Mouse (Mus musculus): ENCODE measurements around the gene Gm35549. TPM values are rescaled to one million over a fixed set of nuclear protein-coding genes. Genes with fewer than 3 reads are reported as not detected.
A peak's percentile ranks its signal among the peaks of the same experiment; 100 is the strongest.
"Not testable (repeated sequence)": the region's sequence is repeated elsewhere in the genome, so short reads cannot be mapped to it uniquely, and the experiment has no call there.

Gene Gm35549
- polyA plus RNA-seq, 1 experiment from 2014 or later: 0.62 TPM

- Histone ChIP-seq H3K4me3 (ENCODE audit: low read depth, low read length) (peak overlapping the region; percentile 83), H3K9ac (ENCODE audit: low read depth, low read length) (peak overlapping the region; percentile 32; the same call in 1 of the 2 replicates), H3K4me1 (replicated peaks; ENCODE audit: control insufficient read depth, insufficient read depth, low read length) (no peaks in the 10 kb centered on the region), H3K36me3 (ENCODE audit: control insufficient read depth, insufficient read depth, low read length) (peaks cover 24% of the 10 kb centered on the region), H3K27ac (ENCODE audit: low read depth, low read length) (no peak overlapping the region), H3K27me3 (ENCODE audit: control insufficient read depth, insufficient read depth, low read length) (no peaks in the 10 kb centered on the region), H3K4me2 (replicated peaks; ENCODE audit: low read depth, low read length) (peak overlapping the region; percentile 44), H3K9me3 (ENCODE audit: control insufficient read depth, low read length) (no peaks in the 10 kb centered on the region; the same call in 1 of the 2 replicates)
- DNase-seq (ENCODE audit: low spot score) (no peak), ATAC-seq (ENCODE audit: low FRiP score) (no peak)
- WGBS: 72% methylated on average over 3 of the region's 3 CpGs
Observed at GRCm38 (mm10) chr9:122864848-122865247, 21.0 kb upstream of the Gm35549 start.

- H3K27ac ChIP-seq (ENCODE audit: low read depth, low read length): no peak overlapping the region
- H3K4me2 ChIP-seq (replicated peaks; ENCODE audit: low read depth, low read length): no peak overlapping the region
- no peak for DNase-seq (ENCODE audit: low spot score)
- 90% methylated on average over 2 of the region's 2 CpGs for WGBS
- peaks cover 32% of the 10 kb centered on the region for H3K36me3 ChIP-seq (ENCODE audit: control insufficient read depth, insufficient read depth, low read length)
- no peak overlapping the region for H3K9ac ChIP-seq (ENCODE audit: low read depth, low read length)
- H3K4me3 ChIP-seq (ENCODE audit: low read depth, low read length): no peak overlapping the region
- no peaks in the 10 kb centered on the region for H3K4me1 ChIP-seq (replicated peaks; ENCODE audit: control insufficient read depth, insufficient read depth, low read length)
- H3K27me3 ChIP-seq (ENCODE audit: control insufficient read depth, insufficient read depth, low read length): no peaks in the 10 kb centered on the region
- ATAC-seq (ENCODE audit: low FRiP score): no peak
- H3K9me3 ChIP-seq (ENCODE audit: control insufficient read depth, low read length): no peaks in the 10 kb centered on the region; the same call in 1 of the 2 replicates
Observed at GRCm38 (mm10) chr9:122863731-122864130, 19.9 kb upstream of the Gm35549 start.

GRCm38 (mm10) chr9:122860752-122861151 is 16.9 kb upstream of the Gm35549 start:
- no peak overlapping the region for H3K4me2 ChIP-seq (replicated peaks; ENCODE audit: low read depth, low read length)
- H3K27me3 ChIP-seq (ENCODE audit: control insufficient read depth, insufficient read depth, low read length): no peaks in the 10 kb centered on the region
- no peaks in the 10 kb centered on the region for H3K4me1 ChIP-seq (replicated peaks; ENCODE audit: control insufficient read depth, insufficient read depth, low read length)
- H3K9ac ChIP-seq (ENCODE audit: low read depth, low read length): no peak overlapping the region
- ATAC-seq (ENCODE audit: low FRiP score) (no peak), DNase-seq (ENCODE audit: low spot score) (no peak)
- no peak overlapping the region for H3K4me3 ChIP-seq (ENCODE audit: low read depth, low read length)
- peaks cover 44% of the 10 kb centered on the region for H3K36me3 ChIP-seq (ENCODE audit: control insufficient read depth, insufficient read depth, low read length)
- H3K9me3 ChIP-seq (ENCODE audit: control insufficient read depth, low read length): no peaks in the 10 kb centered on the region; the same call in 1 of the 2 replicates
- H3K27ac ChIP-seq (ENCODE audit: low read depth, low read length): no peak overlapping the region

GRCm38 (mm10) chr9:122856716-122857115 is 12.9 kb upstream of the Gm35549 start:
- 96% methylated on average over 3 of the region's 3 CpGs for WGBS
- peaks cover 63% of the 10 kb centered on the region for H3K36me3 ChIP-seq (ENCODE audit: control insufficient read depth, insufficient read depth, low read length)
- H3K27ac ChIP-seq (ENCODE audit: low read depth, low read length): no peak overlapping the region
- H3K9ac ChIP-seq (ENCODE audit: low read depth, low read length): no peak overlapping the region
- H3K9me3 ChIP-seq (ENCODE audit: control insufficient read depth, low read length): no peaks in the 10 kb centered on the region; the same call in 1 of the 2 replicates
- H3K4me3 ChIP-seq (ENCODE audit: low read depth, low read length): no peak overlapping the region
- DNase-seq (ENCODE audit: low spot score) (no peak), ATAC-seq (ENCODE audit: low FRiP score) (no peak)
- H3K4me2 ChIP-seq (replicated peaks; ENCODE audit: low read depth, low read length): no peak overlapping the region
- no peaks in the 10 kb centered on the region for H3K27me3 ChIP-seq (ENCODE audit: control insufficient read depth, insufficient read depth, low read length)
- no peaks in the 10 kb centered on the region for H3K4me1 ChIP-seq (replicated peaks; ENCODE audit: control insufficient read depth, insufficient read depth, low read length)

GRCm38 (mm10) chr9:122855617-122856016 is 11.8 kb upstream of the Gm35549 start:
- WGBS: 96% methylated on average over 4 of the region's 4 CpGs
- Histone ChIP-seq H3K27me3 (ENCODE audit: control insufficient read depth, insufficient read depth, low read length) (no peaks in the 10 kb centered on the region), H3K27ac (ENCODE audit: low read depth, low read length) (no peak overlapping the region), H3K4me3 (ENCODE audit: low read depth, low read length) (no peak overlapping the region), H3K9ac (ENCODE audit: low read depth, low read length) (no peak overlapping the region), H3K36me3 (ENCODE audit: control insufficient read depth, insufficient read depth, low read length) (peaks cover 55% of the 10 kb centered on the region), H3K9me3 (ENCODE audit: control insufficient read depth, low read length) (no peaks in the 10 kb centered on the region; the same call in 1 of the 2 replicates), H3K4me1 (replicated peaks; ENCODE audit: control insufficient read depth, insufficient read depth, low read length) (no peaks in the 10 kb centered on the region), H3K4me2 (replicated peaks; ENCODE audit: low read depth, low read length) (no peak overlapping the region)
- ATAC-seq (ENCODE audit: low FRiP score) (no peak), DNase-seq (ENCODE audit: low spot score) (no peak)

GRCm38 (mm10) chr9:122855141-122855540 is 11.3 kb upstream of the Gm35549 start:
- WGBS: 100% methylated on average over 2 of the region's 7 CpGs
- H3K4me2 ChIP-seq (replicated peaks; ENCODE audit: low read depth, low read length): not testable (repeated sequence)

GRCm38 (mm10) chr9:122854526-122854925 is 10.7 kb upstream of the Gm35549 start:
- H3K4me1 ChIP-seq (replicated peaks; ENCODE audit: control insufficient read depth, insufficient read depth, low read length): no peaks in the 10 kb centered on the region
- 95% methylated on average over 7 of the region's 7 CpGs for WGBS
- H3K27ac ChIP-seq (ENCODE audit: low read depth, low read length): no peak overlapping the region
- H3K4me3 ChIP-seq (ENCODE audit: low read depth, low read length): no peak overlapping the region
- no peak overlapping the region for H3K4me2 ChIP-seq (replicated peaks; ENCODE audit: low read depth, low read length)
- no peak overlapping the region for H3K9ac ChIP-seq (ENCODE audit: low read depth, low read length)
- no peaks in the 10 kb centered on the region; the same call in 1 of the 2 replicates for H3K9me3 ChIP-seq (ENCODE audit: control insufficient read depth, low read length)
- ATAC-seq (ENCODE audit: low FRiP score) (no peak), DNase-seq (ENCODE audit: low spot score) (no peak)
- H3K27me3 ChIP-seq (ENCODE audit: control insufficient read depth, insufficient read depth, low read length): no peaks in the 10 kb centered on the region
- peaks cover 47% of the 10 kb centered on the region for H3K36me3 ChIP-seq (ENCODE audit: control insufficient read depth, insufficient read depth, low read length)

More at GRCm38 (mm10) chr9:122855141-122855540, 11.3 kb upstream of the Gm35549 start:
- H3K27me3 ChIP-seq (ENCODE audit: control insufficient read depth, insufficient read depth, low read length); DNase-seq (ENCODE audit: low spot score); H3K4me3 ChIP-seq (ENCODE audit: low read depth, low read length); H3K9ac ChIP-seq (ENCODE audit: low read depth, low read length); H3K9me3 ChIP-seq (ENCODE audit: control insufficient read depth, low read length); ATAC-seq (ENCODE audit: low FRiP score); H3K27ac ChIP-seq (ENCODE audit: low read depth, low read length); H3K4me1 ChIP-seq (replicated peaks; ENCODE audit: control insufficient read depth, insufficient read depth, low read length): not testable (repeated sequence)
- peaks cover 51% of the 10 kb centered on the region for H3K36me3 ChIP-seq (ENCODE audit: control insufficient read depth, insufficient read depth, low read length)

GRCm38 (mm10) chr9:122847811-122848311 is 4.0 kb upstream of the Gm35549 start:
- H3K4me1 ChIP-seq (replicated peaks; ENCODE audit: control insufficient read depth, insufficient read depth, low read length); DNase-seq (ENCODE audit: low spot score); H3K27ac ChIP-seq (ENCODE audit: low read depth, low read length); H3K9me3 ChIP-seq (ENCODE audit: control insufficient read depth, low read length); H3K27me3 ChIP-seq (ENCODE audit: control insufficient read depth, insufficient read depth, low read length); H3K4me3 ChIP-seq (ENCODE audit: low read depth, low read length); ATAC-seq (ENCODE audit: low FRiP score); H3K4me2 ChIP-seq (replicated peaks; ENCODE audit: low read depth, low read length); H3K9ac ChIP-seq (ENCODE audit: low read depth, low read length): not testable (repeated sequence)
- 89% methylated on average over 7 of the region's 8 CpGs for WGBS
- H3K36me3 ChIP-seq (ENCODE audit: control insufficient read depth, insufficient read depth, low read length): peaks cover 11% of the 10 kb centered on the region

- Histone ChIP-seq H3K27me3 (ENCODE audit: control insufficient read depth, insufficient read depth, low read length) (no peaks in the 10 kb centered on the region), H3K4me3 (ENCODE audit: low read depth, low read length) (no peak overlapping the region), H3K4me2 (replicated peaks; ENCODE audit: low read depth, low read length) (no peak overlapping the region), H3K4me1 (replicated peaks; ENCODE audit: control insufficient read depth, insufficient read depth, low read length) (no peaks in the 10 kb centered on the region), H3K9me3 (ENCODE audit: control insufficient read depth, low read length) (no peaks in the 10 kb centered on the region), H3K36me3 (ENCODE audit: control insufficient read depth, insufficient read depth, low read length) (peaks cover 3% of the 10 kb centered on the region; the same call in 1 of the 2 replicates), H3K27ac (ENCODE audit: low read depth, low read length) (no peak overlapping the region), H3K9ac (ENCODE audit: low read depth, low read length) (no peak overlapping the region)
- DNase-seq (ENCODE audit: low spot score) (no peak), ATAC-seq (ENCODE audit: low FRiP score) (no peak)
Observed at GRCm38 (mm10) chr9:122846156-122846555, 2.3 kb upstream of the Gm35549 start.

Measured in hindbrain, embryonic 11.5 days (tissue).